Mouse (Mus musculus) gastrocnemius, adult 8-10 months (tissue): Measurements from ENCODE around the gene Ccdc88c. TPM values are rescaled to one million over a fixed set of nuclear protein-coding genes. Genes with fewer than 3 reads are reported as not detected.

ENCODE experiments used
- DNase-seq, 2 experiments: peaks; one replicate each; pipeline ENCODE4 v3.0.0; 2022; ENCODE audit warnings: low spot score in 2 of 2
- total RNA-seq, 4 experiments: library from RNA; stranded (reverse); gene quantifications; 2 replicates each; pipeline ENCODE4 v1.2.4; 2022

Ccdc88c gene
- 10 to 100 TPM; 32.5 to 47.7 (median 37.3) TPM for total RNA-seq

DNA sequence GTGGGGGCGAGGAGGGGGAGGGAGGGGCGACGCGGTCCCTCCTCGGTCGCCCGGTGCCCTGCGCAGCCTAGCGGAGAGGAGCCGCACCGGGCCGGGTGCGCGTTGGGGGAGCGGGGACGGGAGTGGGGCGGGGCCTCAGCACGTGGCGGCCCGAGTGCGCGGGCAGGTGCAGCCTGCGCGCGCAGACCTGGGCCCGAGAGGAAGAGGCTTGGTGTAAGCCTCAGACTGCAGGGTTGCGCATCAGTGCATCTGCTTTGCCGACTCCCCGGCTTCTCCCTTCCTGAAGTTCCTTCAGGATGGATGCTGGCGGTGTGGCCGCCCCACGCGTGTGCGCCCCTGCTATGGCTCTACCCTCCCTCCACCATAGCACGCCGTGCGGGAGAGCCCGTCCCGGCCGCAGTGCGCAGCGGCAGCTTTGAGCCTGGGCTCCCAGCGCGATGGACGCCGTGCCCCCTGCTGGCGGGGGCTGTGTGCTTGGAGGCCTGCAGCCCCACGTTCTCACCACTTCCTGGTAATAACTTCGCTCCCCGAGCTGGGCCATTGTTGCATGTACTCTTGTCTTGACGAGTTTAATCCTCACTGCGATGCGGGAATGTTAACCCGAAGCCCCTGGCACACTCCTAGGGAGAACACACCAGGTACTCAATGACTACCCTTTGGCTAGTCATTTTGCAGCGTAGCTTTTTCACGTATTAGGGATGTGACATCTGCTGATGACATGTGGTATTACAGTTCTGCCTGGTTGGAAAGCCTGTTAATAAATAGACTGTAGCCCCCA is at the start of gene Ccdc88c:
Ccdc88c (minus strand) TSS at position 103 of the 778 bp plus-strand sequence.
- DNase-seq, result peak; percentile 68 to 80

DNA sequence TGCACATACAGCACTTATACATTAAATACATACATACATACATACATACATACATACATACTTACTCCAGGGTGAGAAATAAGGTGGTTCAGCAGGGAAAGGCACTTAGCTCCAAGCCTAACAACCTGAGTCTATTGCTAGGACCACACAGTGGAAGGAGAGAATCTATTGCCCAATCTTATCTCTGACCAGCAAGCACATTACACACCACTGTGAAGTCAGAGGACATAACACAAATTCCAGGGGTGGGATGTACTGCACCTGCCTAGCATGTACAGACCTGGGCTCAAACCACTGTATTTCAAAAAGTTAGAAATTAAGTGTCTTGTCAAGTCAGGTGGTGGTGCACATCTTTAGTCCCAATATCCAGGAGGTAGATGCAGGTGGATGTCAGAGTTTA is 49.1 kb upstream of the Ccdc88c start:
- DNase-seq, result no peak

- no peak for DNase-seq
Observed at GRCm38 (mm10) chr12:101075433-101075832, 46.6 kb upstream of the Ccdc88c start.

GRCm38 (mm10) chr12:101074821-101075429 is 46.1 kb upstream of the Ccdc88c start:
- DNase-seq, result no peak

DNA sequence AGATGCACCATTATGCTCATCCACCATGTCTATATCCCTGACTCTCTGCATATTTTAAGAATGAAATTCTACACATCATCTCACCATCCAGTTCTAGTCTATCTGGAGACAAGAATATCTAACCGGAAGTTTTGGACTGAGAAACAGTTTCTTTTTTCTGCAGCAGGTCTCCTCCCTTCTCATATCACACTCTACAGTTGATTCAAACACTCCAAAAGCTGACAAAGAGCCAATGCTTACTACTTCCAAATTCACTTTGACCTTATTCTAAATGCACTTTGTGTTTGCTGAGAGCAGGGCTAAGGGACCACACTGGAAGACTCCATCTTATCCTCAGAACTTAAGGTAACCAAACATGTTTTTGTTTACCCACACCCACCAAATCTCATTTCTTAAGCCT is 41.0 kb upstream of the Ccdc88c start:
- DNase-seq, result no peak

GRCm38 (mm10) chr12:101066329-101066728 is 37.5 kb upstream of the Ccdc88c start:
- DNase-seq, result no peak

GRCm38 (mm10) chr12:101039956-101040355 is 11.1 kb upstream of the Ccdc88c start:
- no peak for DNase-seq

GRCm38 (mm10) chr12:101028247-101028953 is 456 bp downstream of the Ccdc88c start:
- DNase-seq, result no peak

DNA sequence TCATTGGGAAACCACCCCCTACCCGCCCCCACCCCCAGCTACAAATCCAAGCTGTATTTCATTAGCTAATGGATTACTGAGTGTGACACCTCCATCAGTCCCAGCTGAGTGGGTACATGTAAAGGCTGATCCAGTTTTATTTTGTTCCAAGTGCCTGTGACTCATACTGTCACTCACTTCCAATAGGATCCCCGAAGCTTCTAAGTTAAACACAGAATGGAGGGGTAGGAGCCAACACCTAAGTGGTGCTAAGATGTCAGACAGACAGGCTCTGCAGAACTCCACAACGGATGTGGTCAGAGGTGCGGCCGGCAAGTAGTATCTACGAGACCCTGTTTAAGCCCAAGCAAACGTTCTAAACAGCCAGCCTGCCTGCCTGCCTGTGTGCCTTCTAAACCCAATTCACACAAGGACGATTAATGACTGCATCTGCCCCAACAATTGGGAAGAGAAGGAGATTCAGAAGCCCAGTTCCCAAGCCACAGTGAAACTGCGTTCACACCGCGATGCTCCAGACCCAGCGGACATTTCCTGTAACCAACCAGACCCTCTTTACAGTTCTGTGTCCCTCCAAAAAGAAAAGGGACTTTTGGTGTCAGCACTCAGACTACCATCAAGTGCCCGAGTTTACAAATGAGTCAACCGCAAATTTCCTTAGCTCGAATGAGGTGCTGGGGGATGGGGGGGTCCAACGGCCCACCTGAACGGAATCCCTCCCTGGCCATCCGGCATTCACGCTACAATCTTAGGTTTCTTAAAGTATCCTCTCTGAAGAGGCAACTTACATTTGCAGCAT is 1.2 kb downstream of the Ccdc88c start:
- no peak for DNase-seq

GRCm38 (mm10) chr12:101026946-101027345 is 1.9 kb downstream of the Ccdc88c start:
- DNase-seq, result no peak

GRCm38 (mm10) chr12:101026518-101026917 is 2.3 kb downstream of the Ccdc88c start:
- no peak for DNase-seq

DNA sequence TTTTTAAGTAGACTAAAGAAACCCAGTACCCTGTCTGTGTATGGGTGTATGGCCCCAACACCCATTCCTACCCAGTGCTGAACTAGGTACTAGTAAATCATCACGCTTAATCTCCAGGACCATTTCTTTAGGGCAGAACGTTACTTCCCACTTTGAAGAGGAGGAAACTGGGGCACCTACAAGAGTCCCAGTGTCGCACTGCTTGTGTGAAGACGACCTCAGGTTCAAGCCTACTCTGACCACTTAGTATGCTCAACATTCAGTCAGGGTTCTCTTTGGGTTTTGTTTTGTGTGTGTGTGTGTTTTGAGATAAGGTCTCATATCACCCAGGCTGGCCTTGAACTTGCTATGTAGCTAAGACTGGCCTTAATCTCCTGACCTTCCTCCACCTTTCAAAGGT is 2.8 kb downstream of the Ccdc88c start:
- DNase-seq, result no peak

DNA sequence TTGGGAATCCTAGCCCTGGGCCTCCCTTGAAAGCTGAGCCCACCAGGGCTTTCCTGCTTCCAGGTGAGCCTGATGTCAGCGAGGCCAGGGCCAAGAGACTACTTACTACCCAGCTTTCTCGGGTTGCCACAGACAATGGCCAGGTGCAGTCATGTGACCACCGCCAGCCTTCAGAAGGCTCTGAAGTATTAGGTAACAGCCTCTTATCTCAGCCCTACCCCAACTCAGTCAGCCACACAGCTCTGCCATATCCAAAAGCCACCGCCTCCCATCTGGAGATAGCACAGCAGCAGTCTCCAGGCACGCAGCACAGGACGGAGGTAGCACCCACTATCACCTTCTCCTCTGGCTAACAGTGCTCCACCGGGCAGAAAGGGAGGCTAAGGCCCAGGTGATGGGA is 3.5 kb downstream of the Ccdc88c start:
- no peak for DNase-seq

DNA sequence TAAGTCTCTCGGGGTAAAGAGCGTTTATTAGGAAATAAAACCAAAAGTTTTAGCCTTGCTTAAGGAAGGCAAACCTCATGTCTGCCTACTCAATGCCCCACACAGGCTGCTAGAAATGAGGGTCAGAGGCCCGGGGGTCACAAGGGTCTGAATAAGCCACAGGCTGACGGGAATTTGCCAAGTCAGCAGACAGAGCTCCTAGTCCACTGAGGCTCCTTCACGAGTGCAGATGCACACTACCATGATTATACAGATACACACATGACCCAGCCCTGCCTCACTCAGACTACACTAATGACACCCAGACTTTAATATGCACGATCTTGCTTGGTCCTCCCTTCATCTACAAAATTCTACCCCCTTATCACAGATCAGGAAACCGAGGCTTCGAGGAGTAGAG is 4.0 kb downstream of the Ccdc88c start:
- no peak for DNase-seq

DNA sequence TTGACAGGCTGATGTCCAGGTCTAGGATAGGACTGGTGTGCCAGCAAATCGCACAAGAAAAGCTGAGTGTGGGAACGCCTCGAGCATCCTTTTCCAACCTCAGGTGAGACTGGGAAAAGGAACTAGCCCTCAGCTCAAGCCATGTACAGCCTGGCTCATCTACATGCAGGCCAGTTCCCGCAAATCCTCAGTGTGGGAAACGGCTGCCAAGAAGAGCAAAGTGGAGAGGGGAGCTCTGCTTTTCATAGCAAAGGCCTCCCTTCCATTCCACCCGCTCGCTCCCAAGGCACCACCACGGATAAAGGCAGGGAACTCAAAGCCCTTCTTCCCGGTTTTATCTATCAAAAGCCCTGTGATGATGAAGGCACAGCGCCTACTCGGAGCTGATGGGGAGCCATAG is 5.7 kb downstream of the Ccdc88c start:
- no peak for DNase-seq

DNA sequence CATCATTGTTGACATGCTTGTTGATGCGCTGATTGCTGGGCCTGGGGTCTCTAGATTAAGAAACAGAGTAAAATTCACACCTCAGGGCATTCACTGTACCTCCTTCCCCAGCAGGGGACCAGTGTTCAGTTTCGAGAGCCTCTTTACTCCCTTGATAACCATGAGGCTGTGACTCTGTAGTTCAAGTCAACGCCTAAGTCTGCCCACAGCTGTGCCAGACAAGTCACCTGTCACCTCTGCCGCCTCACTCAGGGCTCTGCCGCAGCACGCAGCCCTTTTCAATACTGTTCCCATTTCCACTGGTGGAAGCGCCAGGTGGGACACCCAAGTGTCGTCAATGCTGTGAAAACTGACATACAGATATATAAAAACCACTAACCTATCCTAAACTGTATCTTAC is 6.5 kb downstream of the Ccdc88c start:
- DNase-seq, result no peak

GRCm38 (mm10) chr12:101021484-101022226 is 7.2 kb downstream of the Ccdc88c start:
- no peak for DNase-seq

- DNase-seq, result no peak
Observed at GRCm38 (mm10) chr12:101020210-101021015, 8.4 kb downstream of the Ccdc88c start.

DNA sequence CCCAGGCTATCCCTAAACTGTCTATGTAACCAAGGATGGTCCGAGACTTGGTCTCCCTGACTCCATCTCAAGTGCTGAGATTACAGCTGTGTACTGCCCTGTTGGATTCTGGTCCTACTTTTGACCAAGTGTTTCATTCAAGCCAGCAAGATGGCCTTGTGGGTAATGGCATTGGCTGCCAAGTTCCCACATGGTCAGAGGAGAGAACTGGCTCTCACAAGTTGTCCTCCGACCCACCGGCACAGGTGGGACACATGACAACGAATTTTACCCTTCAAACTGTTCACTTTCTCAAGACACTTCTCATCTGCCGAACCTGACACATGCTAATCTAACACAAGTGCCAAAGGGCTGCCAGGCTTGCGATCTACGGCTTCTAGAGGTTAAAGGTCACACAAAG is 9.4 kb downstream of the Ccdc88c start:
- no peak for DNase-seq

GRCm38 (mm10) chr12:101019031-101019430 is 9.8 kb downstream of the Ccdc88c start:
- DNase-seq, result no peak
